Mouse (Mus musculus): ENCODE data around the gene Ccdc85c.

DNA sequence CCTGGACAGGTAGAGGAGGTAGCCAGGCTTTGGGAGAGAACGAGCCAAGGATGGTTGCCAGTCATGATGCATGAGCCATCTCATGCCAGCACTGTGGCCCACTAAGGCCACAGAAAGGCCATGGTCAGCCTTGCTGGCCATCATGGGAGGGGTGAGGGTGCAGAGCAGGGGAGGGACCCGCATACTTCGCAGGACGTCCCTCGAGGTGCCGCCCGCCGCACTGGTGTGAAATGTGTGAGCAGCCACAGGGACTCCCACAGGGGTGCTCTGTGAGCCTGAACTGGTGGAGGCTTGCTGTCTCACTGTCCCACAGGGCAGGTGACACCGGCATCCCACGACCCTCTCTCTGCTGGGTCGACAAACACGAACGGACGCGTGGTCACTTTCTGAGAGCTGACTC is 64.6 kb downstream of the Ccdc85c start:
- TF ChIP-seq CTCF (IDR thresholded peaks at IDR 0.05; ENCODE audit: control insufficient read depth, insufficient read depth, low read length) (no peak), POLR2A (IDR thresholded peaks at IDR 0.05; ENCODE audit: borderline replicate concordance, control insufficient read depth, low read depth, low read length) (no peak)
